ENCODE assay signal across 15 mouse cellular contexts in genomic region chr13:60735306-60735705, GRCm38 (mm10). TPM values are rescaled to one million over a fixed set of nuclear protein-coding genes. Genes with fewer than 3 reads are reported as not detected.
DNase-seq lines count a peak whose midpoint lies in the region; ATAC-seq lines count a peak whose summit lies in the region.
"Had no signal": no experiment of that assay in that cellular context is flagged by ENCODE, and none has a peak within 500 bp of the region (broad histone marks: within the 10 kb centered on the region; RNA-seq: fewer than 3 reads in every experiment).

No protein-coding gene starts in this region.

- H3K36me3 ChIP-seq in kidney, embryonic 16.5 days (ENCODE audit: insufficient read depth, low read length) = peaks cover 11% of the 10 kb centered on the region
- H3K36me3 ChIP-seq in midbrain, embryonic 11.5 days (ENCODE audit: control insufficient read depth, insufficient read depth, low read length) = peaks cover 8% of the 10 kb centered on the region
- H3K36me3 ChIP-seq in midbrain, embryonic 14.5 days (ENCODE audit: control insufficient read depth, insufficient read depth, low read length) = peaks cover 66% of the 10 kb centered on the region
- H3K36me3 ChIP-seq in intestine, embryonic 15.5 days = peaks cover 3% of the 10 kb centered on the region; the same call in 1 of the 2 replicates

- H3K4me2 ChIP-seq in kidney, embryonic 16.5 days (replicated peaks; ENCODE audit: low read depth, low read length) = no peak overlapping the region
- H3K4me2 ChIP-seq in midbrain, embryonic 11.5 days = no peak overlapping the region
- H3K4me2 ChIP-seq in midbrain, embryonic 14.5 days (ENCODE audit: low read length) = no peak overlapping the region
- no peak overlapping the region for H3K4me2 ChIP-seq in intestine, embryonic 15.5 days (replicated peaks)
- H3K4me2 ChIP-seq: embryonic facial prominence, embryonic 13.5 days; heart, embryonic 13.5 days; liver, embryonic 15.5 days; neural tube, embryonic 12.5 days had no signal

- WGBS in kidney, embryonic 16.5 days = 64% methylated on average over 9 of the region's 9 CpGs
- 92% methylated on average over 9 of the region's 9 CpGs for WGBS in midbrain, embryonic 11.5 days
- WGBS in midbrain, embryonic 14.5 days = 87% methylated on average over 9 of the region's 9 CpGs
- 85% methylated on average over 9 of the region's 9 CpGs for WGBS in intestine, embryonic 15.5 days

- H3K27ac ChIP-seq in kidney, embryonic 16.5 days (ENCODE audit: low read length) = peak overlapping the region; percentile 89
- no peak overlapping the region for H3K27ac ChIP-seq in midbrain, embryonic 11.5 days (ENCODE audit: low read depth, low read length)
- H3K27ac ChIP-seq in midbrain, embryonic 14.5 days (replicated peaks; ENCODE audit: low read depth, low read length) = no peak overlapping the region
- H3K27ac ChIP-seq in intestine, embryonic 15.5 days = no peak overlapping the region
- H3K27ac ChIP-seq: embryonic facial prominence, embryonic 13.5 days; heart, embryonic 13.5 days; neural tube, embryonic 12.5 days had no signal

- H3K27me3 ChIP-seq in kidney, embryonic 16.5 days (ENCODE audit: insufficient read depth, low read length) = no peaks in the 10 kb centered on the region
- H3K27me3 ChIP-seq in midbrain, embryonic 11.5 days (ENCODE audit: control insufficient read depth, insufficient read depth, low read length) = no peaks in the 10 kb centered on the region
- no peaks in the 10 kb centered on the region for H3K27me3 ChIP-seq in midbrain, embryonic 14.5 days (ENCODE audit: control insufficient read depth, insufficient read depth, low read length)
- no peaks in the 10 kb centered on the region for H3K27me3 ChIP-seq in intestine, embryonic 15.5 days (replicated peaks)
- H3K27me3 ChIP-seq: embryonic facial prominence, embryonic 13.5 days; heart, embryonic 13.5 days; liver, embryonic 15.5 days; neural tube, embryonic 12.5 days had no signal

- no peak for DNase-seq in kidney, adult 8-10 months
- DNase-seq in midbrain, embryonic 11.5 days (ENCODE audit: low spot score, missing footprints) = peak; percentile 31
- DNase-seq in midbrain, embryonic 14.5 days = no peak
- DNase-seq in cerebellum, postnatal 14 days = peak; percentile 67 to 80
- DNase-seq in urinary bladder, postnatal 10 days (ENCODE audit: low spot score) = no peak
- DNase-seq: right cerebral cortex, postnatal 4 days had no signal

- no peak for ATAC-seq in kidney, embryonic 16.5 days (ENCODE audit: low FRiP score, low TSS enrichment)
- no peak for ATAC-seq in midbrain, embryonic 11.5 days (ENCODE audit: low FRiP score)
- ATAC-seq in midbrain, embryonic 14.5 days (ENCODE audit: low FRiP score, low TSS enrichment) = no peak
- no peak for ATAC-seq in intestine, embryonic 15.5 days
- ATAC-seq: intestine, embryonic 16.5 days had no signal

- H3K4me1 ChIP-seq in kidney, embryonic 16.5 days (ENCODE audit: insufficient read depth, low read length) = peaks cover 26% of the 10 kb centered on the region
- peaks cover 4% of the 10 kb centered on the region for H3K4me1 ChIP-seq in midbrain, embryonic 11.5 days (ENCODE audit: control insufficient read depth, insufficient read depth, low read length)
- no peaks in the 10 kb centered on the region for H3K4me1 ChIP-seq in midbrain, embryonic 14.5 days (ENCODE audit: control insufficient read depth, insufficient read depth, low read length)
- peaks cover 20% of the 10 kb centered on the region for H3K4me1 ChIP-seq in intestine, embryonic 15.5 days (replicated peaks)

- no peak overlapping the region for H3K9ac ChIP-seq in kidney, embryonic 16.5 days (replicated peaks; ENCODE audit: low read length)
- H3K9ac ChIP-seq in midbrain, embryonic 11.5 days (ENCODE audit: low read length) = no peak overlapping the region
- H3K9ac ChIP-seq in midbrain, embryonic 14.5 days (replicated peaks; ENCODE audit: low read length) = no peak overlapping the region
- H3K9ac ChIP-seq in intestine, embryonic 15.5 days = no peak overlapping the region
- H3K9ac ChIP-seq: embryonic facial prominence, embryonic 13.5 days; heart, embryonic 13.5 days; liver, embryonic 15.5 days; neural tube, embryonic 12.5 days had no signal

- H3K4me3 ChIP-seq in kidney, embryonic 16.5 days (ENCODE audit: low read length) = no peak overlapping the region
- no peak overlapping the region for H3K4me3 ChIP-seq in midbrain, embryonic 11.5 days (ENCODE audit: low read depth, low read length)
- H3K4me3 ChIP-seq in midbrain, embryonic 14.5 days (replicated peaks; ENCODE audit: low read depth, low read length) = no peak overlapping the region
- no peak overlapping the region for H3K4me3 ChIP-seq in intestine, embryonic 15.5 days (replicated peaks)
- H3K4me3 ChIP-seq: embryonic facial prominence, embryonic 13.5 days; heart, embryonic 13.5 days; liver, embryonic 15.5 days; neural tube, embryonic 12.5 days had no signal

- H3K9me3 ChIP-seq in kidney, embryonic 16.5 days (ENCODE audit: low read length) = no peaks in the 10 kb centered on the region
- H3K9me3 ChIP-seq in midbrain, embryonic 11.5 days (ENCODE audit: control insufficient read depth, low read length) = no peaks in the 10 kb centered on the region
- H3K9me3 ChIP-seq in midbrain, embryonic 14.5 days (ENCODE audit: control insufficient read depth, low read length) = no peaks in the 10 kb centered on the region
- no peaks in the 10 kb centered on the region for H3K9me3 ChIP-seq in intestine, embryonic 15.5 days
- H3K9me3 ChIP-seq: embryonic facial prominence, embryonic 13.5 days; liver, embryonic 15.5 days; neural tube, embryonic 12.5 days had no signal

RNA-seq across cellular contexts. Expression of gene BC051665, which starts 50.9 kb away (rescaled TPM):
- not detected in 2 replicates for polyA plus RNA-seq in kidney, embryonic 16.5 days (2015; fragmentation: Nextera tagmentation; extraction: Ambion mirVana)
- polyA plus RNA-seq in midbrain, embryonic 11.5 days (2014; fragmentation: Nextera tagmentation; extraction: Ambion mirVana) = not detected in 2 replicates
- polyA plus RNA-seq in midbrain, embryonic 14.5 days (2014; fragmentation: Nextera tagmentation; extraction: Ambion mirVana) = not detected in 2 replicates
- not detected in 2 replicates for polyA plus RNA-seq in intestine, embryonic 15.5 days (2015; fragmentation: Nextera tagmentation; extraction: Ambion mirVana)
- polyA plus RNA-seq: brain, embryonic 14.5 days; cortical plate, adult 2 months; embryonic facial prominence, embryonic 13.5 days; heart, embryonic 13.5 days; intestine, embryonic 16.5 days; liver, embryonic 15.5 days; neural tube, embryonic 12.5 days had no signal

Comparison
In these comparisons a context has a peak if more than half of its experiments do, and no peak if none do; other contexts are left out.
1. DNase-seq: peak in midbrain, embryonic 11.5 days (single experiment) and cerebellum, postnatal 14 days (2 of 2); none in kidney, adult 8-10 months (0 of 2), midbrain, embryonic 14.5 days (single experiment) and urinary bladder, postnatal 10 days (single experiment).